ENCODE assay signal across 12 mouse cellular contexts in genomic region chr1:79741002-79741401, GRCm38 (mm10). TPM values are rescaled to one million over a fixed set of nuclear protein-coding genes. Genes with fewer than 3 reads are reported as not detected.
DNase-seq lines count a peak whose midpoint lies in the region; ATAC-seq and TF ChIP-seq lines count a peak whose summit lies in the region.
"Had no signal": no experiment of that assay in that cellular context is flagged by ENCODE, and none has a peak within 500 bp of the region (broad histone marks: within the 10 kb centered on the region; RNA-seq: fewer than 3 reads in every experiment).

No protein-coding gene starts in this region.

- ATAC-seq in heart, embryonic 11.5 days (replicated peaks; ENCODE audit: insufficient number of reproducible peaks, low FRiP score, low TSS enrichment): no peak; the same call in 1 of the 2 replicates
- peak; percentile 92 for ATAC-seq in common myeloid progenitor, adult 5-6 weeks (replicated peaks; ENCODE audit: low read depth, poor library complexity, severe bottlenecking)
- peak; percentile 72 for ATAC-seq in liver, postnatal 0 days
- ATAC-seq: forebrain, postnatal 0 days had no signal

- no peaks in the 10 kb centered on the region for H3K36me3 ChIP-seq in heart, embryonic 11.5 days (ENCODE audit: control insufficient read depth, insufficient read depth, low read length)
- H3K36me3 ChIP-seq in liver, postnatal 0 days (replicated peaks; ENCODE audit: insufficient read depth, low read length): no peaks in the 10 kb centered on the region

- H3K9me3 ChIP-seq in heart, embryonic 11.5 days (replicated peaks; ENCODE audit: control insufficient read depth, low read length): no peaks in the 10 kb centered on the region
- H3K9me3 ChIP-seq in liver, postnatal 0 days (ENCODE audit: low read length): no peaks in the 10 kb centered on the region

- H3K9ac ChIP-seq in heart, embryonic 11.5 days (ENCODE audit: low read depth, low read length): no peak overlapping the region
- H3K9ac ChIP-seq in liver, postnatal 0 days (replicated peaks): no peak overlapping the region
- H3K9ac ChIP-seq: forebrain, postnatal 0 days had no signal

- DNase-seq in heart, adult 9 months (ENCODE audit: low spot score in 2 of 2): no peak
- peak; percentile 44 for DNase-seq in kidney, postnatal 14 days
- DNase-seq in kidney, adult 11 months: no peak
- DNase-seq in liver, postnatal 0 days: no peak
- DNase-seq in left cerebral cortex, adult 18-20 months (ENCODE audit: low spot score in 2 of 2): no peak
- DNase-seq in embryo, embryonic 10.5 days (ENCODE audit: low spot score): no peak
- DNase-seq: cerebellum, adult 11-12 months; forebrain, postnatal 0 days; lung, adult 2 months had no signal

- H3K4me3 ChIP-seq in heart, embryonic 11.5 days (ENCODE audit: low read depth, low read length): no peak overlapping the region
- no peak overlapping the region for H3K4me3 ChIP-seq in liver, postnatal 0 days (ENCODE audit: low read depth, low read length)
- H3K4me3 ChIP-seq: myocyte had no signal

- 67% methylated on average over 4 of the region's 4 CpGs for WGBS in heart, embryonic 11.5 days (ENCODE audit: insufficient replicate concordance)
- 42% methylated on average over 4 of the region's 4 CpGs for WGBS in liver, postnatal 0 days (ENCODE audit: insufficient replicate concordance)

- peak overlapping the region; percentile 4; the same call in 1 of the 2 replicates for H3K27ac ChIP-seq in heart, embryonic 11.5 days (ENCODE audit: low read depth, low read length)
- 0 out of 2 replicates have a peak overlapping the region, but pooled peaks have one; percentile 16 for H3K27ac ChIP-seq in liver, postnatal 0 days (ENCODE audit: low read depth)

- no peak for TF ChIP-seq EP300 in liver, postnatal 0 days (IDR thresholded peaks at IDR 0.05; ENCODE audit: low read depth)

- 0 out of 2 replicates have a peak, but pooled peaks cover 2% of the 10 kb centered on the region for H3K4me1 ChIP-seq in heart, embryonic 11.5 days (ENCODE audit: control insufficient read depth, insufficient read depth, low read length)
- H3K4me1 ChIP-seq in liver, postnatal 0 days (ENCODE audit: insufficient read depth): peaks cover 2% of the 10 kb centered on the region; the same call in 1 of the 2 replicates

- H3K4me2 ChIP-seq in heart, embryonic 11.5 days: no peak overlapping the region
- no peak overlapping the region for H3K4me2 ChIP-seq in liver, postnatal 0 days (ENCODE audit: low read depth, low read length)

- TF ChIP-seq CTCF in liver, postnatal 0 days (IDR thresholded peaks at IDR 0.05; ENCODE audit: low read depth): no peak

- no peaks in the 10 kb centered on the region for H3K27me3 ChIP-seq in heart, embryonic 11.5 days (ENCODE audit: control insufficient read depth, insufficient read depth, low read length)
- no peaks in the 10 kb centered on the region for H3K27me3 ChIP-seq in liver, postnatal 0 days (ENCODE audit: insufficient read depth, low read length)

RNA-seq across cellular contexts. Expression of gene Mrpl44, which starts 34.8 kb away (rescaled TPM):
- 45.3 and 49.0 TPM in 2 replicates for polyA plus RNA-seq in heart, embryonic 11.5 days (2014; fragmentation: Nextera tagmentation; extraction: Ambion mirVana)
- total RNA-seq in common myeloid progenitor, adult 5-6 weeks (2017): 37.1 and 37.9 TPM in 2 replicates
- polyA plus RNA-seq in liver, postnatal 0 days (2015; fragmentation: Nextera tagmentation; extraction: Ambion mirVana): 22.2 and 22.7 TPM in 2 replicates
- total RNA-seq in left cerebral cortex, adult 18-20 months (2021): 10 to 100 TPM; 29.3 to 33.2 TPM

RNA-seq across cellular contexts. Expression of gene Wdfy1, which starts 34.9 kb away (rescaled TPM):
- polyA plus RNA-seq in heart, embryonic 11.5 days (2014; fragmentation: Nextera tagmentation; extraction: Ambion mirVana): 23.7 and 24.5 TPM in 2 replicates
- 7.5 and 23.4 TPM in 2 replicates for total RNA-seq in common myeloid progenitor, adult 5-6 weeks (2017)
- polyA plus RNA-seq in liver, postnatal 0 days (2015; fragmentation: Nextera tagmentation; extraction: Ambion mirVana): 15.7 and 17.2 TPM in 2 replicates
- 10 to 100 TPM; 39.1 to 43.4 TPM for total RNA-seq in left cerebral cortex, adult 18-20 months (2021)
